Mouse (Mus musculus) embryo, embryonic 11.5 days (tissue): Measurements from ENCODE around the gene Eif4g1.

Experiments used
- DNase-seq: peaks from one replicate; pipeline ENCODE4 v3.0.0-alpha.2; 2012; ENCODE audit warnings: low read depth, low spot score

The Eif4g1 gene

DNA sequence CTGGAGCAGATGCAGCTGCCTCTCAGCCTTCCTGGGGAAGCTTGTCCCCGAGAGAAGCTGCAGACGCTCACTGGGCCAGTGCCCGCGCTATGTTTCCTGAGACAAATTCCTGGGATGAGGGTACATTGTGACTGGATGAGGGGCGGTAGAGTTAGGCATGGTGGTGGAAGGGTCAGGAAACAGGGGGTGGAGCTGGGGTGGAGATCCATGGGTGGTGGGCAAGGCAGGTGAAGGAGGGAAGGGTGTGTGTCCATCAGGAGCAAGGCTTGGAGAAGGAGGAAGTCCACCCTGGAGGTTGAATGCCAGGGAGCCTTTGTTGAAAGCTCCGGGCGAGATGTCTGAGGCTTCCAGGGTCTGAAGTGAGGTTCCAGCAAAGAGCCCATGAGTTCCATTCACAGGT, 57.2 kb downstream of the Eif4g1 start:
- no peak for DNase-seq

- no peak for DNase-seq
These were observed 57.6 kb downstream of the Eif4g1 start for GRCm38 (mm10) chr16:20725750-20726149.

DNA sequence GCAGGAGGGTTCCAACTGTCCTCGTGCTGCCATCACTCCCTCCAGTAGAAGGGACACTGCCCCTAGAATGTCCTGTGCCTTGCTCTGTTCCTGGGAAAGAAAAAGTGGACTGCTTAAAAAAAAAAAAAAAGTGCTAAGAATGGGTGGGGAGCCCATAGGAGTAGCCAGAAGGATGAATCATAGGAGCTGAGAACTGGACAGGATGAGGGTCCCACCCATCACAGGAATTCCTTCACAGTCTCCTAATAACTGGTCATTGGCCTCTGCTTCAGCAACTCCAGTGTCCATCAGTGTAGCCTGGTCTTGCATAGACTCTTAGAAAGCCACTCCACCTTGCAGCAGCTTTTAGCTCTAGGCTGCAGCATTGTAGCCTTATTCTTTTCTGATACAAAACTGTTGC, 58.3 kb downstream of the Eif4g1 start:
- no peak for DNase-seq

GRCm38 (mm10) chr16:20730293-20730711, 62.2 kb downstream of the Eif4g1 start:
- no peak for DNase-seq

DNA sequence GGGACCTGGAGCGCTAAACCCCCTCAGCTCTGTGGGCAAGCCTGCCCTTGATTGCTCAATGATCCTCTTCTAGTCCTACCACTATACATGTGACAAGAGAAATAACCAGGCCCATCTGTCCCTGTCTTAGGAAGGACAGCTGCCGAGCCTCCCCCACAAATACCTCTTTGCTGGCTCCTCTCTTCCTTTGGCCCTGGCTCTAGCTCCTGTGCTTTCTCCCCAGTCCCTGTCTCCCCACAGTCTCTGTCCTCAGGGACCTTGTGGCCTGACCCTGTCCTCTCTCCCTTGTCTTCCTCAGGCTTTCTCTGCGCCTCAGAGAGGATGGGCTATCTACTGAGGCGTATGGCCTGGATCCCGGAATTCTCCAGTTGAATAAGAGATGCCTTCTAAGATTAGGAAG, 63.6 kb downstream of the Eif4g1 start:
- no peak for DNase-seq

- no peak for DNase-seq
These were observed 64.3 kb downstream of the Eif4g1 start for GRCm38 (mm10) chr16:20732251-20732924.

DNA sequence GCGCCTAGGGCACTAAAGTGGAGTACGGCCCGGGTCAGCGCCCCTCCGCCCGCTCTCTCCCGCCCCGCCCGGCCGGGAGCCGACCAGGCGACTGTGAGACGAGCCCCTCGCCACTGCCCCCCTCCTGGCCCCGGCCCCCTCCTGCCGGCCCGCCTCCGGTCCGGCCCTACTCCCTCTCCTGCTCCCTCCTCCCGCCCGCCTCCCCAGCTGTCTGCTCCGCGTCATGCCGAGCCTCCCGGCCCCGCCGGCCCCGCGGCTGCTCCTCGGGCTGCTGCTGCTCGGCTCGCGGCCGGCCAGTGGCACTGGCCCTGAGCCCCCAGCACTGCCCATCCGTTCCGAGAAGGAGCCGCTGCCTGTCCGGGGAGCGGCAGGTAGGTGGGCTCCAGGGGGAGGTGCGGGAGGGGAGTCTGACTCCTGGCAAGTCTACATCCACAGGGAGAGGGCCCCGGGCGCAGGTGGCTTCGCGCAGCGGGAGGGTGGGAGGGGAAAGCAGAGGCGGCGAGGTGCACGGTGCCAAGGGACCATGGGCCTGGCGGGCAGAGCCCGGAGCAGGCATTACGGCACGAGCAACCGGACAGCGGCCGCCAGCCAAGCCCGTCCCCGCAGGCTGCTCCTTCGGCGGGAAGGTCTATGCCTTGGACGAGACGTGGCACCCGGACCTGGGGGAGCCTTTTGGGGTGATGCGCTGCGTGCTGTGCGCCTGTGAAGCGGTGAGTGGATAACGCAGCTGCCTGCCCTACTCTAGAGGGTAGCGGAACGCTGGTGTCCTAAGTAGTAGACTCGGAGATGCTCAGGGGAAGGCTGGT, 65.0 kb downstream of the Eif4g1 start, which contains the start of gene Chrd:
TSS of gene Chrd (plus strand) at position 203 of the 806 bp plus-strand sequence.
- DNase-seq = peak; percentile 35

- DNase-seq = no peak
These were observed 65.9 kb downstream of the Eif4g1 start, which contains the start of gene Thpo for GRCm38 (mm10) chr16:20733731-20734730. Gene Thpo, minus strand, starts transcription at chr16:20734511.

DNA sequence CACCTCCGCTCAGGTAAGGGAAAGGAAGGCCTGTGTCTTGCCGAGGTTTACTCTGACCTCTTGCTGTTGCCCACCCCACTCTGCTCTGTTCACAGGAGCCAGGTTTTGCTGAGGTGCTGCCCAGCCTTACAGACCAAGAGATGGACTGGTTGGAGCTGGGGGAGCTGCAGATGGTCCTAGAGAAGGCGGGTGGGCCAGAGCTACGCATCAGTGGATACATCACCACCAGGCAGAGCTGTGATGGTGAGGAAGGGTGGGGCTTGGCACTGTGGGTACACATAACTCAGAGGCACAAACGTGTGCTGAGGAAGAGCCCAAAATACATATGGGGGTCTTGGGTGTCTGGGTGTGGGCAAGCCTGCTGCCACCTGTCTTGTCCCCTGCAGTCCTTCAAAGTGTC, 67.5 kb downstream of the Eif4g1 start:
- no peak for DNase-seq

DNA sequence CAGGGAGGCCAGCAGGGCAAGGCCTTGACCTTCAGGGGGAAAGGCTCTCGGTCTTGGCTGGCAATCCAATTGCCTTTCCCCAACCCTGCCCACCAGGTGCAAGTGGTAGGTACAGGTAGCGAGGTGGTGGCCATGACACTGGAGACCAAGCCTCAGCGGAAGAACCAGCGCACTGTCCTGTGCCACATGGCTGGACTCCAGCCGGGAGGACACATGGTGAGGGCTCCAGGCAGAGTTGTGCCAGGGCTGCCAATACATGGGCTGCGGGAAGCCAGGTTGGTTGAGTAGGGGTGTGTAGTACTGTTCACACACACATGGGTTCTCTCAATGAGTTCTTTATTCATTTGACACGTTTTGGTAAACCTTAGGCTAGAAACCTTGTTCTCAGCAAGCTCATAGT, 68.1 kb downstream of the Eif4g1 start:
- DNase-seq = no peak

GRCm38 (mm10) chr16:20736823-20737222, 68.7 kb downstream of the Eif4g1 start:
- no peak for DNase-seq

GRCm38 (mm10) chr16:20739845-20740244, 71.7 kb downstream of the Eif4g1 start:
- no peak for DNase-seq
